Mouse (Mus musculus): ENCODE measurements around the gene Gm10271. TPM values are rescaled to one million over a fixed set of nuclear protein-coding genes. Genes with fewer than 3 reads are reported as not detected.

Gene Gm10271
- polyA plus RNA-seq, 1 experiment from 2014 or later: not detected

DNA sequence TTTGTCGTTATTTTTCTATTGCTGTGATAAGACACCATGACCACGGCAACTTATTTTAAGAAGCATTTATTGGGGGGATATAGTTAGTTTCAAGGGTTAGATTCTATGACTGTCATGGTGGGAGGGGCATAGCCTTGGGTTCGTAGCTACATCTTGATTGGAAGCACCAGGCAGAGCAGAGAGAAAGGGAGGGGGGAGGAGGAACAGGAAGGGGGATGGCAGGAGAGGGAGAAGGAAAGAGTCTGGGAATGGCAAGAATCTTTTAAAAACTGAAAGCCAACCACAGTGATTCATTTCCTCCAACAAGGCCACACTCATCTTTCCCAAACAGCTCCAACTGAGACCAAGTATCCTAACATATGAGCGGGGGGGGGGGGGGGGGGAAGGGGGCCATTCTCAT, 10.1 kb upstream of the Gm10271 start:
- Histone ChIP-seq H3K9ac (ENCODE audit: low read depth, low read length) (no peak overlapping the region), H3K9me3 (ENCODE audit: control insufficient read depth, low read length) (no peaks in the 10 kb centered on the region), H3K36me3 (ENCODE audit: control insufficient read depth, insufficient read depth, low read length) (no peaks in the 10 kb centered on the region), H3K4me1 (ENCODE audit: control insufficient read depth, insufficient read depth, low read depth, low read length) (peaks cover 6% of the 10 kb centered on the region; the same call in 1 of the 2 replicates), H3K4me2 (ENCODE audit: low read length) (no peak overlapping the region), H3K27me3 (replicated peaks; ENCODE audit: control insufficient read depth, insufficient read depth, low read length) (no peaks in the 10 kb centered on the region), H3K4me3 (ENCODE audit: low read length) (no peak overlapping the region), H3K27ac (ENCODE audit: low read depth, low read length) (no peak overlapping the region)
- 76% methylated on average over 4 of the region's 4 CpGs for WGBS
- ATAC-seq: no peak

DNA sequence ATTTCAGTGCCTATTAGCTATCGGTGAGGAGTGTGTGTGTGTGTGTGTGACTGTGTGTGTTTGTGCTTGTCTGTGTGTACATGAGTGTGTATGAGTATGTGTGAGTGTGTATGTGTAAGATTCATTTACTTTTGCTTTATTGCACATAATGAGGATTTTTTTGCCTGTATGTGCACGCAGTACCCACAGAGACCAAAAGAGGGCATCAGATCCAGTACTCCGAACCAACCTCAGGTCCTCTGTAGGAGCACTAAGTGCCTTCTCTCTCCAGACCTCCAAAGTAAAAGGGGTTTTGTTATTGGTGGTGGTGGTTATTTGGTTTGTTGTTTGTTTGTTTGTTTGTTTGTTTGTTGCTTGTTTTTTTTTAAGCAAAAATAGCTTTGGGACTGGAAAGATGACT, 8.5 kb upstream of the Gm10271 start:
- Histone ChIP-seq H3K4me1 (ENCODE audit: control insufficient read depth, insufficient read depth, low read depth, low read length) (no peaks in the 10 kb centered on the region), H3K27me3 (replicated peaks; ENCODE audit: control insufficient read depth, insufficient read depth, low read length) (no peaks in the 10 kb centered on the region), H3K4me3 (ENCODE audit: low read length) (no peak overlapping the region), H3K27ac (ENCODE audit: low read depth, low read length) (no peak overlapping the region), H3K9me3 (ENCODE audit: control insufficient read depth, low read length) (no peaks in the 10 kb centered on the region), H3K9ac (ENCODE audit: low read depth, low read length) (no peak overlapping the region), H3K36me3 (ENCODE audit: control insufficient read depth, insufficient read depth, low read length) (no peaks in the 10 kb centered on the region), H3K4me2 (ENCODE audit: low read length) (no peak overlapping the region)
- 79% methylated on average over 3 of the region's 3 CpGs for WGBS
- ATAC-seq: no peak

DNA sequence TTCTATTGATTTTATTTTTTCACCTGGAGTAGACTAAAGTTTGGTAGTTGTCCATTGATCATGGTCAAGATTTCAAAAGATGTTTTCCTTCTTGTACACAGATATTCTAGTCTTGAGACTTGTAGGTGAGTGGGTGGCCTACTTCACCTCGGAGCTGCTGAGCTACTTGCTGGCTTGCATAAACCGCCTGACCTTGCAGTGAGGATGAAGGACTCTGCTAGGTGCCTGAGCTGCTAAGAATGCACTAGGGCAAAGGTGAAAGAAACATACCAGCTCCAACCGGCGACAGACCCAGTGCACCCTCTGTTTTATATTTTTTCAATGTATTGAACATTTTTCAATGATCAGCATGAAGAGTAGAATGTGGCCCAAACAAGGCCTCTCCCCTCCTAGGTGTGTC, 7.9 kb upstream of the Gm10271 start:
- no peak for ATAC-seq
- Histone ChIP-seq H3K9ac (ENCODE audit: low read depth, low read length) (no peak overlapping the region), H3K27me3 (replicated peaks; ENCODE audit: control insufficient read depth, insufficient read depth, low read length) (no peaks in the 10 kb centered on the region), H3K27ac (ENCODE audit: low read depth, low read length) (no peak overlapping the region), H3K36me3 (ENCODE audit: control insufficient read depth, insufficient read depth, low read length) (no peaks in the 10 kb centered on the region), H3K4me2 (ENCODE audit: low read length) (no peak overlapping the region), H3K4me3 (ENCODE audit: low read length) (no peak overlapping the region), H3K9me3 (ENCODE audit: control insufficient read depth, low read length) (no peaks in the 10 kb centered on the region), H3K4me1 (ENCODE audit: control insufficient read depth, insufficient read depth, low read depth, low read length) (no peaks in the 10 kb centered on the region)
- WGBS: 81% methylated on average over 4 of the region's 4 CpGs

DNA sequence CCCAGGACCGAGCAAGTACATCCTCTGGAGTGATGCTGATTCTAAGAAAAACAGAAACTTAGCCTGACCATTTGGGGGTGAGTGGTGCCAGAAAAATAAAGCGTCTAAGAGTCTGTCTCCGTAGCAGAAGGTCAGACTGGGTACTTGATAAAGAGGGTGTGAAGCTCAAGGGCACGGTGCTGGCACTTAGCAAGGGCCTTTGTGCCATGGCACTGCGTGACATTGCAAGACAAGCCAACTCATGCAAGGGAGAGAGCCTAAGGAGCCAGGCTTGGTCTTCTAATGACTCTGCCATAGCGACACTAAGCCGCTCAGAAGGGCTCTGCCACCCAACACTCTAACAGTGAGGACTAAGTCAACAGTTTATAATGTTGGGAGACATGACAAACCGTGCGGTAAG, 6.4 kb upstream of the Gm10271 start:
- Histone ChIP-seq H3K9ac (ENCODE audit: low read depth, low read length) (no peak overlapping the region), H3K36me3 (ENCODE audit: control insufficient read depth, insufficient read depth, low read length) (no peaks in the 10 kb centered on the region), H3K27ac (ENCODE audit: low read depth, low read length) (no peak overlapping the region), H3K4me2 (ENCODE audit: low read length) (no peak overlapping the region), H3K27me3 (replicated peaks; ENCODE audit: control insufficient read depth, insufficient read depth, low read length) (no peaks in the 10 kb centered on the region), H3K4me1 (ENCODE audit: control insufficient read depth, insufficient read depth, low read depth, low read length) (no peaks in the 10 kb centered on the region), H3K4me3 (ENCODE audit: low read length) (no peak overlapping the region), H3K9me3 (ENCODE audit: control insufficient read depth, low read length) (no peaks in the 10 kb centered on the region)
- 90% methylated on average over 9 of the region's 9 CpGs for WGBS
- ATAC-seq: no peak

DNA sequence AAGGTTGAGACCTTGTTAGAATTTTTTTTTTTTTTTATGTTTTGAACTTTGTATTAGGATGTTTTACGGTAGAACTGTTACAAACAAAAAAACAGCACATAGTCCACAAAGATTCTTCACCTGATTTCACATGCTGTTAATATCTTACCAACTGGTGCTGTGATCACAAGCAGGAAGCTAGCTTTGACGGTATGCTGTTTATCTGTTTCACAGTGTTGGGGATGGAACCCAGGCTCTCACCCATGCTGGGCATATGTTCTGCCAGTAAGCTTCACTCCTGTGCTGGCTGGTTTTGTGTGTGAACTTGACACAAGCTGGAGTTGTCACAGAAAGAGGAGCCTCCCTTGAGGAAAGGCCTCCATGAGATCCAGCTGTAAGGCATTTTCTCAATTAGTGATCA, 5.4 kb upstream of the Gm10271 start:
- H3K4me2 ChIP-seq (ENCODE audit: low read length): no peak overlapping the region
- ATAC-seq: no peak
- no peak overlapping the region for H3K4me3 ChIP-seq (ENCODE audit: low read length)
- no peaks in the 10 kb centered on the region for H3K36me3 ChIP-seq (ENCODE audit: control insufficient read depth, insufficient read depth, low read length)
- H3K27me3 ChIP-seq (replicated peaks; ENCODE audit: control insufficient read depth, insufficient read depth, low read length): no peaks in the 10 kb centered on the region
- no peak overlapping the region for H3K27ac ChIP-seq (ENCODE audit: low read depth, low read length)
- no peak overlapping the region for H3K9ac ChIP-seq (ENCODE audit: low read depth, low read length)
- 86% methylated on average over 2 of the region's 2 CpGs for WGBS
- no peaks in the 10 kb centered on the region for H3K4me1 ChIP-seq (ENCODE audit: control insufficient read depth, insufficient read depth, low read depth, low read length)
- no peaks in the 10 kb centered on the region for H3K9me3 ChIP-seq (ENCODE audit: control insufficient read depth, low read length)

DNA sequence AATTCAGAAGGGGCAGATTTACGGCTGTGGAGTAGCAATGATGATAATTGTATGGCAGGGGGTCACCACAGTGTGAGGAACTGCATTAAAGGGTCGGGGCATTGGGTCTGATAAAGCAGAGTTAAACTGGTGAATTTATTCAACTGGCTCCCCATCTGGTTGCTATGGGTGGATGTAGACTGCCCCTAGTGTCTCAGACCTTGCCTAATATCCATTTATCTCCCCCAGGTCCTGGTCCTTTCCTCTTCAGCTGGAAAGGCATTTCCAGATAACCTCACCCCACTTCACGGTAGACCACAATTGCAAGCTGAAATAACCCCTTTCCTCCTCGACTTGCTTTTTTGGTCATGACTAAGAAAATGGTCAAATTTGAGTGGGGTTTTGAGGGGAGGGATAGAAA, 5.0 kb upstream of the Gm10271 start:
- Histone ChIP-seq H3K9ac (ENCODE audit: low read depth, low read length) (no peak overlapping the region), H3K4me3 (ENCODE audit: low read length) (no peak overlapping the region), H3K4me2 (ENCODE audit: low read length) (no peak overlapping the region), H3K27me3 (replicated peaks; ENCODE audit: control insufficient read depth, insufficient read depth, low read length) (no peaks in the 10 kb centered on the region), H3K9me3 (ENCODE audit: control insufficient read depth, low read length) (no peaks in the 10 kb centered on the region), H3K36me3 (ENCODE audit: control insufficient read depth, insufficient read depth, low read length) (no peaks in the 10 kb centered on the region), H3K4me1 (ENCODE audit: control insufficient read depth, insufficient read depth, low read depth, low read length) (no peaks in the 10 kb centered on the region), H3K27ac (ENCODE audit: low read depth, low read length) (no peak overlapping the region)
- no peak for ATAC-seq
- 66% methylated on average over 4 of the region's 4 CpGs for WGBS

DNA sequence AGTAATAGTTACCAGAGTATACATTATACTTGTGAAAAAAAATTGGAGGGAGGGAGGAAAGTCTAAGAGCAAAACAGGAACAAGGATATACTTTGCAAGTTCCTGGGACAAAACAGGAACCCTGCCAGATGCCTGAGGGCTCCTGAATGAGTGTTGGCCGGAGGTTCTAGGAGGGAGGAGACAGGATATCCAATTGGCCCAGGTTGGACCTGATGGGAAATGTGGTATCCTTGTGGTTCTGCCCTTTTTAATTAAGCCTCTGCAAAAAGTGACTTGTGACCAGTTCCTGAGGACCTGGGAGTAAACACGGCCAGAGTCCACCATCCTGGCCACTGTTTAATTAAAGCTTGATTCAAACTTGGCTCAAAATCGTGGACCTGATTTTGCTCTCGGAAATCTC, 3.7 kb downstream of the Gm10271 start:
- Histone ChIP-seq H3K4me2 (ENCODE audit: low read length) (no peak overlapping the region), H3K36me3 (ENCODE audit: control insufficient read depth, insufficient read depth, low read length) (no peaks in the 10 kb centered on the region), H3K9ac (ENCODE audit: low read depth, low read length) (no peak overlapping the region), H3K9me3 (ENCODE audit: control insufficient read depth, low read length) (no peaks in the 10 kb centered on the region), H3K27me3 (replicated peaks; ENCODE audit: control insufficient read depth, insufficient read depth, low read length) (no peaks in the 10 kb centered on the region), H3K27ac (ENCODE audit: low read depth, low read length) (no peak overlapping the region), H3K4me1 (ENCODE audit: control insufficient read depth, insufficient read depth, low read depth, low read length) (no peaks in the 10 kb centered on the region), H3K4me3 (ENCODE audit: low read length) (no peak overlapping the region)
- no peak for ATAC-seq
- WGBS: 84% methylated on average over 4 of the region's 4 CpGs

DNA sequence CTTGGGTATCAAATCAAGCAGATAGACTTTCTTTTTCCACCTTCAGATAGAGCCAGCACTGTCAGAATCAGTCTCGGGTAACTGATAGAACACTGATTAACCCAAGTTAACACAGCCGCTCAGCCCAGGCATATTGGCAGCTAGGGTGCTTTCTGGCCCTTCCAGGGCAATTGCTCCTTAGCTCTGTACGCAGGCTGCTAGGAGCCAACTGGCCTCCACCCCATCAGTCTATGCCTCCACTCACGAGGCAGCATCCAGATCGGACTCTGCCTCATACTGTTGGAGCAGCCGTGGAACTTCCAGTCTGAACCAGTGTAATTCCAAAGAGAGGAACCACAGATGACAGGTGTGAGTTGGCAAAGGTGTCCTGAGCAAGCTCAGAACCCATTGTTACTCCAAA, 6.3 kb downstream of the Gm10271 start:
- H3K4me1 ChIP-seq (ENCODE audit: control insufficient read depth, insufficient read depth, low read depth, low read length): no peaks in the 10 kb centered on the region
- no peaks in the 10 kb centered on the region for H3K36me3 ChIP-seq (ENCODE audit: control insufficient read depth, insufficient read depth, low read length)
- ATAC-seq: no peak
- H3K27me3 ChIP-seq (replicated peaks; ENCODE audit: control insufficient read depth, insufficient read depth, low read length): no peaks in the 10 kb centered on the region
- no peaks in the 10 kb centered on the region for H3K9me3 ChIP-seq (ENCODE audit: control insufficient read depth, low read length)
- WGBS: 76% methylated on average over 6 of the region's 6 CpGs
- H3K27ac ChIP-seq (ENCODE audit: low read depth, low read length): no peak overlapping the region
- H3K4me2 ChIP-seq (ENCODE audit: low read length): no peak overlapping the region
- H3K4me3 ChIP-seq (ENCODE audit: low read length): no peak overlapping the region
- H3K9ac ChIP-seq (ENCODE audit: low read depth, low read length): no peak overlapping the region

DNA sequence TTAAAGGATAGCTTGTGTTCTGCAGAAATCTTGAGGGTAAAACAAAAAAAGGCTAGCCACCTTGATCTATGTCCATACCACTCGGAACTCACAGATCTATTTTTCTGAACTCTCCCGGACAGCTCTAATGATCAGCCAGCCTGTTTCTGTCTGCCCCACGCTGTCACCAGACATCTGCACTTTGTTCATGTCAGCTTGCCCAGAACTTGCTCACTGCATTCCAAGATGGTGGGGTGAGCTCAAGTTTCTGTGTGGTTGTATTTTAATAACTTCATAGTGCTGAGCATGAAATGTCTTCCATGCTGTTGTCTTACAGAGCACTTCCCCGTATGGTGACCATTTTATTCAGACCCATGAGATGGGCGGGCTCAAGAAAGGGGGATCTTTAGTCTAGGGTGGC, 7.1 kb downstream of the Gm10271 start:
- Histone ChIP-seq H3K36me3 (ENCODE audit: control insufficient read depth, insufficient read depth, low read length) (no peaks in the 10 kb centered on the region), H3K4me1 (ENCODE audit: control insufficient read depth, insufficient read depth, low read depth, low read length) (no peaks in the 10 kb centered on the region), H3K9ac (ENCODE audit: low read depth, low read length) (no peak overlapping the region), H3K4me2 (ENCODE audit: low read length) (no peak overlapping the region), H3K9me3 (ENCODE audit: control insufficient read depth, low read length) (no peaks in the 10 kb centered on the region), H3K27me3 (replicated peaks; ENCODE audit: control insufficient read depth, insufficient read depth, low read length) (no peaks in the 10 kb centered on the region), H3K4me3 (ENCODE audit: low read length) (no peak overlapping the region), H3K27ac (ENCODE audit: low read depth, low read length) (no peak overlapping the region)
- ATAC-seq: no peak
- 68% methylated on average over 5 of the region's 5 CpGs for WGBS

DNA sequence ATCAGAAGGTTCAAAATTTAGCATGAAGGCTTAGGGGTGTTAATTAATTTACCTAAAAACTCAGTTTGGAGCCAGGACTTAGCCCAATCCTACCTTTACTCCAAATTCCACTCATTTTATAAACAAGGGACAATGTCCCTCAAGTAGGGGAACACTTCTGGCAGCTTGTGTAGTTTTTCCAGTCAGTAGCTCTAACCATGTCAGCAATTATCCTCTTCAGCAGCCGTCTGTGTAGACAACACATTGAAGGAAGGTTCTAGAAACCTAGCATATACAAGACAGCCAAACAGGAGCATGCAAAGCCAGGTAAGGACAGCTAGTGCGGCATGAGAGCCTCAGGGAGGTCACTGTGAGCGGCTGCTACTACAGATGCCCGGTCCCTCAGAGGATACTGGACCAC, 7.8 kb downstream of the Gm10271 start:
- WGBS: 96% methylated on average over 4 of the region's 4 CpGs
- H3K36me3 ChIP-seq (ENCODE audit: control insufficient read depth, insufficient read depth, low read length): no peaks in the 10 kb centered on the region
- H3K27me3 ChIP-seq (replicated peaks; ENCODE audit: control insufficient read depth, insufficient read depth, low read length): no peaks in the 10 kb centered on the region
- no peaks in the 10 kb centered on the region for H3K4me1 ChIP-seq (ENCODE audit: control insufficient read depth, insufficient read depth, low read depth, low read length)
- no peak for ATAC-seq
- no peak overlapping the region for H3K9ac ChIP-seq (ENCODE audit: low read depth, low read length)
- no peak overlapping the region for H3K4me3 ChIP-seq (ENCODE audit: low read length)
- H3K4me2 ChIP-seq (ENCODE audit: low read length): no peak overlapping the region
- H3K27ac ChIP-seq (ENCODE audit: low read depth, low read length): no peak overlapping the region
- H3K9me3 ChIP-seq (ENCODE audit: control insufficient read depth, low read length): no peaks in the 10 kb centered on the region
